Mouse (Mus musculus): ENCODE measurements at regions not wholly inside any gene's neighbourhood (a gene's known extent, or its start where the extent isn't known, plus 50 kb on each side); places are given as distances from the start of the nearest gene placed in this dataset.

- no peaks in the 10 kb centered on the region for H3K27me3 ChIP-seq
- H3K27ac ChIP-seq (replicated peaks) = no peak overlapping the region
- H3K36me3 ChIP-seq = no peaks in the 10 kb centered on the region
- WGBS = 77% methylated on average over 2 of the region's 2 CpGs
- H3K4me2 ChIP-seq = no peak overlapping the region
- no peak overlapping the region for H3K9ac ChIP-seq
- ATAC-seq (ENCODE audit: low read depth) = no peak
- no peaks in the 10 kb centered on the region for H3K4me1 ChIP-seq (replicated peaks)
- H3K9me3 ChIP-seq = no peaks in the 10 kb centered on the region
- H3K4me3 ChIP-seq = no peak overlapping the region
These were observed 225.1 kb downstream of the AI593442 start for GRCm38 (mm10) chr9:52454445-52454844.

GRCm38 (mm10) chr9:52451792-52452191, 227.8 kb downstream of the AI593442 start:
- Histone ChIP-seq H3K4me1 (replicated peaks) (no peaks in the 10 kb centered on the region), H3K36me3 (no peaks in the 10 kb centered on the region), H3K4me3 (no peak overlapping the region), H3K9ac (no peak overlapping the region), H3K27me3 (no peaks in the 10 kb centered on the region), H3K9me3 (no peaks in the 10 kb centered on the region), H3K27ac (replicated peaks) (no peak overlapping the region), H3K4me2 (no peak overlapping the region)
- ATAC-seq (ENCODE audit: low read depth) = no peak
- 89% methylated on average over 3 of the region's 3 CpGs for WGBS

GRCm38 (mm10) chr9:52448245-52448644, 231.3 kb downstream of the AI593442 start:
- Histone ChIP-seq H3K9me3 (no peaks in the 10 kb centered on the region), H3K27me3 (no peaks in the 10 kb centered on the region), H3K4me3 (no peak overlapping the region), H3K36me3 (no peaks in the 10 kb centered on the region), H3K27ac (replicated peaks) (no peak overlapping the region), H3K4me1 (replicated peaks) (no peaks in the 10 kb centered on the region), H3K4me2 (no peak overlapping the region), H3K9ac (no peak overlapping the region)
- no peak for ATAC-seq (ENCODE audit: low read depth)

- H3K4me3 ChIP-seq = no peak overlapping the region
- no peak overlapping the region for H3K27ac ChIP-seq (replicated peaks)
- WGBS = 95% methylated on average over 7 of the region's 7 CpGs
- H3K4me1 ChIP-seq (replicated peaks) = no peaks in the 10 kb centered on the region
- H3K9me3 ChIP-seq = no peaks in the 10 kb centered on the region
- H3K9ac ChIP-seq = no peak overlapping the region
- no peak for ATAC-seq (ENCODE audit: low read depth)
- H3K27me3 ChIP-seq = no peaks in the 10 kb centered on the region
- H3K36me3 ChIP-seq = no peaks in the 10 kb centered on the region
- no peak overlapping the region for H3K4me2 ChIP-seq
These were observed 236.4 kb downstream of the AI593442 start for GRCm38 (mm10) chr9:52443228-52443627.

GRCm38 (mm10) chr9:52434215-52434614, 245.4 kb downstream of the AI593442 start:
- H3K9ac ChIP-seq = no peak overlapping the region
- whole genome bisulfite sequencing = 55% methylated on average over 4 of the region's 4 CpGs
- no peaks in the 10 kb centered on the region for H3K4me1 ChIP-seq (replicated peaks)
- H3K4me2 ChIP-seq = no peak overlapping the region
- H3K27ac ChIP-seq (replicated peaks) = no peak overlapping the region
- no peak for ATAC-seq (ENCODE audit: low read depth)
- no peaks in the 10 kb centered on the region for H3K36me3 ChIP-seq
- no peaks in the 10 kb centered on the region for H3K9me3 ChIP-seq
- no peaks in the 10 kb centered on the region for H3K27me3 ChIP-seq
- H3K4me3 ChIP-seq = no peak overlapping the region

GRCm38 (mm10) chr9:52425413-52425812, 254.2 kb downstream of the AI593442 start:
- Histone ChIP-seq H3K9ac (no peak overlapping the region), H3K4me1 (replicated peaks) (0 out of 2 replicates have a peak, but pooled peaks cover 4% of the 10 kb centered on the region), H3K4me2 (no peak overlapping the region), H3K9me3 (no peaks in the 10 kb centered on the region), H3K36me3 (no peaks in the 10 kb centered on the region), H3K27ac (replicated peaks) (no peak overlapping the region), H3K27me3 (no peaks in the 10 kb centered on the region), H3K4me3 (no peak overlapping the region)
- no peak for ATAC-seq (ENCODE audit: low read depth)
- 9% methylated on average over 4 of the region's 4 CpGs for WGBS

GRCm38 (mm10) chr9:52422622-52423021, 254.2 kb upstream of the Zc3h12c start:
- H3K4me2 ChIP-seq = no peak overlapping the region
- H3K9me3 ChIP-seq = no peaks in the 10 kb centered on the region
- no peak overlapping the region for H3K9ac ChIP-seq
- H3K4me1 ChIP-seq (replicated peaks) = 0 out of 2 replicates have a peak, but pooled peaks cover 4% of the 10 kb centered on the region
- H3K27ac ChIP-seq (replicated peaks) = no peak overlapping the region
- WGBS = 66% methylated on average over 3 of the region's 3 CpGs
- no peaks in the 10 kb centered on the region for H3K36me3 ChIP-seq
- ATAC-seq (ENCODE audit: low read depth) = no peak
- no peaks in the 10 kb centered on the region for H3K27me3 ChIP-seq
- no peak overlapping the region for H3K4me3 ChIP-seq

GRCm38 (mm10) chr9:52415706-52416105, 247.3 kb upstream of the Zc3h12c start:
- Histone ChIP-seq H3K4me1 (replicated peaks) (no peaks in the 10 kb centered on the region), H3K27me3 (no peaks in the 10 kb centered on the region), H3K27ac (replicated peaks) (no peak overlapping the region), H3K9me3 (no peaks in the 10 kb centered on the region), H3K9ac (no peak overlapping the region), H3K36me3 (no peaks in the 10 kb centered on the region), H3K4me3 (no peak overlapping the region), H3K4me2 (no peak overlapping the region)
- no peak for ATAC-seq (ENCODE audit: low read depth)
- WGBS = 76% methylated on average over 6 of the region's 6 CpGs

GRCm38 (mm10) chr9:52407841-52408240, 239.5 kb upstream of the Zc3h12c start:
- Histone ChIP-seq H3K27me3 (no peaks in the 10 kb centered on the region), H3K36me3 (no peaks in the 10 kb centered on the region), H3K9ac (no peak overlapping the region), H3K27ac (replicated peaks) (no peak overlapping the region), H3K4me1 (replicated peaks) (no peaks in the 10 kb centered on the region), H3K4me3 (no peak overlapping the region), H3K4me2 (no peak overlapping the region), H3K9me3 (no peaks in the 10 kb centered on the region)
- ATAC-seq (ENCODE audit: low read depth) = no peak
- WGBS = 84% methylated on average over 6 of the region's 6 CpGs

- WGBS = 83% methylated on average over 2 of the region's 2 CpGs
- Histone ChIP-seq H3K4me2 (no peak overlapping the region), H3K4me3 (no peak overlapping the region), H3K4me1 (replicated peaks) (no peaks in the 10 kb centered on the region), H3K36me3 (no peaks in the 10 kb centered on the region), H3K27ac (replicated peaks) (no peak overlapping the region), H3K27me3 (no peaks in the 10 kb centered on the region), H3K9me3 (no peaks in the 10 kb centered on the region), H3K9ac (no peak overlapping the region)
- ATAC-seq (ENCODE audit: low read depth) = no peak
These were observed 234.1 kb upstream of the Zc3h12c start for GRCm38 (mm10) chr9:52402496-52402895.

GRCm38 (mm10) chr9:52379031-52379430, 210.7 kb upstream of the Zc3h12c start:
- no peak overlapping the region for H3K27ac ChIP-seq (replicated peaks)
- no peaks in the 10 kb centered on the region for H3K27me3 ChIP-seq
- no peaks in the 10 kb centered on the region for H3K4me1 ChIP-seq (replicated peaks)
- H3K4me2 ChIP-seq = no peak overlapping the region
- no peak for ATAC-seq (ENCODE audit: low read depth)
- H3K4me3 ChIP-seq = no peak overlapping the region
- H3K36me3 ChIP-seq = no peaks in the 10 kb centered on the region
- H3K9ac ChIP-seq = no peak overlapping the region
- no peaks in the 10 kb centered on the region for H3K9me3 ChIP-seq
- WGBS = 52% methylated on average over 2 of the region's 2 CpGs

GRCm38 (mm10) chr9:52377761-52378160, 209.4 kb upstream of the Zc3h12c start:
- no peaks in the 10 kb centered on the region for H3K4me1 ChIP-seq (replicated peaks)
- H3K4me2 ChIP-seq = no peak overlapping the region
- no peaks in the 10 kb centered on the region for H3K9me3 ChIP-seq
- ATAC-seq (ENCODE audit: low read depth) = no peak
- no peak overlapping the region for H3K4me3 ChIP-seq
- H3K27ac ChIP-seq (replicated peaks) = no peak overlapping the region
- H3K36me3 ChIP-seq = no peaks in the 10 kb centered on the region
- H3K27me3 ChIP-seq = no peaks in the 10 kb centered on the region
- no peak overlapping the region for H3K9ac ChIP-seq

- no peaks in the 10 kb centered on the region for H3K27me3 ChIP-seq
- no peaks in the 10 kb centered on the region for H3K36me3 ChIP-seq
- H3K27ac ChIP-seq (replicated peaks) = no peak overlapping the region
- H3K4me3 ChIP-seq = no peak overlapping the region
- WGBS = 86% methylated on average over 3 of the region's 3 CpGs
- no peak overlapping the region for H3K4me2 ChIP-seq
- no peaks in the 10 kb centered on the region for H3K4me1 ChIP-seq (replicated peaks)
- H3K9ac ChIP-seq = no peak overlapping the region
- ATAC-seq (ENCODE audit: low read depth) = no peak
- H3K9me3 ChIP-seq = no peaks in the 10 kb centered on the region
These were observed 208.5 kb upstream of the Zc3h12c start for GRCm38 (mm10) chr9:52376914-52377313.
